In the genomic region with DNA sequence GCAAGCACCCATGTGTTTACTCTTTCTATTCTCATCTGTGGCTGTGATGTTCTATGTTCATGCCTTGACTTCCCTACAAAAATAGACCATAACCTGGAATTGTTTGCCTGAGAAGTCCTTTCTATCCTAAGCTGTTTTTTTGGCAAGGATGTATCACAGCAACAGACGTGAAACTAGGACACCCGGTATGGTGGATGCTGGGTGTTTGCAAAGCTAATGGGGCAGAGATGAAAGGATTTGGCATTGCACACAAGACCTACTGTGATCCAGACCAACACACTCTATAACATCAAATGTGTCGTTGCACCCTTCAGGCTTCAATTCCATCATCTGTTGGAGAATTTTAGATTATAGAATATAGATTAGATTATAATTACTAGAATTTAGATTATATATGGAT, we compare ENCODE assay signal across 29 mouse cellular contexts.
A peak's percentile ranks its signal among the peaks of the same experiment; 100 is the strongest.
DNase-seq lines count a peak whose midpoint lies in the region; TF ChIP-seq lines count a peak whose summit lies in the region.
"Had no signal": no experiment of that assay in that cellular context is flagged by ENCODE, and none has a peak within 500 bp of the region (broad histone marks: within the 10 kb centered on the region; RNA-seq: fewer than 3 reads in every experiment).

No protein-coding gene starts in this region.

- intact Hi-C loops in left cerebral cortex, postnatal 4 days (cut with DNase I) = no loop called here

- WGBS in cerebellum, adult 2 months = 9% methylated on average over 3 of the region's 3 CpGs

- no peak overlapping the region for H3K27ac ChIP-seq in cerebellum, adult 2 months (ENCODE audit: insufficient read depth, low read length)
- H3K27ac ChIP-seq: embryonic facial prominence, embryonic 12.5 days; forebrain, embryonic 15.5 days; heart, adult 2 months; hindbrain, embryonic 14.5 days; kidney, embryonic 15.5 days; limb, embryonic 10.5 days; limb, embryonic 15.5 days; liver, embryonic 13.5 days; macrophage; neural tube, embryonic 15.5 days; stomach, postnatal 0 days had no signal

- H3K4me3 ChIP-seq in cerebellum, adult 2 months (replicated peaks; ENCODE audit: insufficient read depth, low read depth, low read length) = no peak overlapping the region
- H3K4me3 ChIP-seq: embryonic facial prominence, embryonic 12.5 days; forebrain, embryonic 15.5 days; heart, adult 2 months; heart, embryonic 12.5 days; kidney, embryonic 15.5 days; limb, embryonic 10.5 days; limb, embryonic 15.5 days; liver, embryonic 13.5 days; neural tube, embryonic 15.5 days had no signal

- TF ChIP-seq CTCF in cerebellum, adult 2 months (IDR thresholded peaks at IDR 0.05; ENCODE audit: borderline replicate concordance, insufficient read depth, low read depth, low read length) = no peak

- no peak for TF ChIP-seq POLR2A in cerebellum, adult 2 months (IDR thresholded peaks at IDR 0.05; ENCODE audit: borderline replicate concordance, insufficient read depth, low read length)

- peaks cover 2% of the 10 kb centered on the region; the same call in 1 of the 2 replicates for H3K27me3 ChIP-seq in cerebellum, adult 2 months (ENCODE audit: control insufficient read depth, insufficient read depth, low read length)
- H3K27me3 ChIP-seq: embryonic facial prominence, embryonic 12.5 days; forebrain, embryonic 15.5 days; heart, embryonic 12.5 days; kidney, embryonic 15.5 days; limb, embryonic 15.5 days; liver, embryonic 13.5 days; neural tube, embryonic 15.5 days had no signal

- H3K4me1 ChIP-seq in cerebellum, adult 2 months (ENCODE audit: control insufficient read depth, insufficient read depth, low read length) = no peaks in the 10 kb centered on the region
- H3K4me1 ChIP-seq: embryonic facial prominence, embryonic 12.5 days; forebrain, embryonic 15.5 days; heart, embryonic 12.5 days; kidney, embryonic 15.5 days; limb, embryonic 10.5 days; limb, embryonic 15.5 days; liver, embryonic 13.5 days; neural tube, embryonic 15.5 days had no signal

- DNase-seq in left cerebral cortex, postnatal 4 days = peak; percentile 27
- DNase-seq in left cerebral cortex, adult 8-10 months (ENCODE audit: low spot score in 2 of 2) = no peak
- DNase-seq in cerebellum, adult 2 months = peak; percentile 13 to 68
- peak; percentile 53 for DNase-seq in cerebellum, adult 9-11 months
- peak; percentile 24 for DNase-seq in telencephalon, adult 2 months (ENCODE audit: low read depth, low spot score)
- no peak for DNase-seq in thymus, postnatal 36 days
- no peak for DNase-seq in layer of hippocampus, postnatal 25 days (ENCODE audit: extremely low spot score in 1 of 2, low spot score in 1 of 2)
- DNase-seq: adrenal gland, adult 2 months; adrenal gland, postnatal 36 days; B cell, adult 2 months; embryo, embryonic 11 days; heart, adult 2 months; kidney, adult 18-20 months; kidney, postnatal 25 days; liver, embryonic 13.5 days; lung, adult 18-20 months; midbrain, embryonic 14.5 days; right cerebral cortex, adult 18-20 months; right cerebral cortex, postnatal 4 days had no signal

Comparison
In these comparisons a context has a peak if more than half of its experiments do, and no peak if none do; other contexts are left out.
1. DNase-seq: peak in left cerebral cortex, postnatal 4 days (single experiment), cerebellum, adult 2 months (2 of 2), cerebellum, adult 9-11 months (single experiment) and telencephalon, adult 2 months (single experiment); none in left cerebral cortex, adult 8-10 months (0 of 2), thymus, postnatal 36 days (0 of 2) and layer of hippocampus, postnatal 25 days (0 of 2).